Mouse (Mus musculus) spleen, adult 2 months (tissue): ENCODE measurements around the gene Kdm7a.

Experiments
- CTCF ChIP-seq: fragments of 200-500 bp; IDR thresholded peaks from 2 replicates; pipeline ENCODE4 v1.5.1; 2011; ENCODE audit warnings: mild to moderate bottlenecking, inconsistent platforms; ENCODE audit not compliant: insufficient read depth, insufficient read length, insufficient replicate concordance; ENCODE audit errors: extremely low read depth
- POLR2A ChIP-seq: fragments of 200-500 bp; IDR thresholded peaks from 2 replicates; pipeline ENCODE4 v1.6.1; 2011; ENCODE audit warnings: low read depth, low read length, inconsistent platforms

GRCm38 (mm10) chr6:39131480-39131879 is 75.1 kb downstream of the Kdm7a start:
- TF ChIP-seq POLR2A (no peak), CTCF (no peak)
